Mouse (Mus musculus) kidney, postnatal 36 days (tissue): Measurements from ENCODE around the gene Hoxc10.

Source experiments
- DNase-seq, 2 experiments: peaks; one replicate each; pipeline ENCODE4 v3.0.0; 2021 to 2022; ENCODE audit warnings: mixed read lengths in 2 of 2

The Hoxc10 gene

GRCm38 (mm10) chr15:102966776-102967311 lies at the start of gene Hoxc10:
Gene Hoxc10 (plus strand): TSS chr15:102966796.
- peak in 1 of 2 experiments; percentile 53 for DNase-seq

- DNase-seq, result no peak
Observed at GRCm38 (mm10) chr15:102917972-102918572, 48.5 kb upstream of the Hoxc10 start.

GRCm38 (mm10) chr15:102918611-102919265 lies 47.9 kb upstream of the Hoxc10 start:
- no peak for DNase-seq

- no peak for DNase-seq
Observed at GRCm38 (mm10) chr15:102919336-102920180, 47.0 kb upstream of the Hoxc10 start.

GRCm38 (mm10) chr15:102920619-102921018 lies 46.0 kb upstream of the Hoxc10 start:
- DNase-seq, result peak; percentile 56 to 70

- DNase-seq, result no peak
Observed at GRCm38 (mm10) chr15:102921053-102922011, 45.3 kb upstream of the Hoxc10 start, which contains the start of gene Hoxc13. Gene Hoxc13 (plus strand): TSS chr15:102921103.

- peak; percentile 28 to 39 for DNase-seq
Observed at GRCm38 (mm10) chr15:102922012-102922362, 44.6 kb upstream of the Hoxc10 start.

GRCm38 (mm10) chr15:102922636-102923500 lies 43.7 kb upstream of the Hoxc10 start:
- DNase-seq, result no peak

GRCm38 (mm10) chr15:102927032-102927645 lies 39.5 kb upstream of the Hoxc10 start:
- no peak for DNase-seq

- no peak for DNase-seq
Observed at GRCm38 (mm10) chr15:102931706-102932358, 34.8 kb upstream of the Hoxc10 start.

- DNase-seq, result no peak
Observed at GRCm38 (mm10) chr15:102934438-102934837, 32.2 kb upstream of the Hoxc10 start.

GRCm38 (mm10) chr15:102934897-102935296 lies 31.7 kb upstream of the Hoxc10 start:
- DNase-seq, result no peak

- no peak for DNase-seq
Observed at GRCm38 (mm10) chr15:102936279-102936972, 30.2 kb upstream of the Hoxc10 start, which contains the start of gene Hoxc12. Gene Hoxc12 (plus strand): TSS chr15:102936757.

GRCm38 (mm10) chr15:102937036-102937666 lies 29.4 kb upstream of the Hoxc10 start:
- no peak for DNase-seq

- no peak for DNase-seq
Observed at GRCm38 (mm10) chr15:102939256-102940155, 27.1 kb upstream of the Hoxc10 start.

GRCm38 (mm10) chr15:102942739-102943467 lies 23.7 kb upstream of the Hoxc10 start:
- peak in 1 of 2 experiments; percentile 57 for DNase-seq

- no peak for DNase-seq
Observed at GRCm38 (mm10) chr15:102943468-102943813, 23.2 kb upstream of the Hoxc10 start.
